Mouse (Mus musculus): Measurements from ENCODE around the gene Actrt3. TPM values are rescaled to one million over a fixed set of nuclear protein-coding genes. Genes with fewer than 3 reads are reported as not detected.

Gene Actrt3
- total RNA-seq (2018; cell fraction: chromatin; rRNA removed), result not detected
- total RNA-seq (2018; cell fraction: cytosol; rRNA removed), result not detected
- total RNA-seq (2018; cell fraction: nucleus; rRNA removed), result not detected
- polyA plus RNA-seq (2018), result not detected in 3 replicates

- no peak within 1 kb of the TSS for H3K27ac ChIP-seq
- 0 out of 2 replicates have a peak, but pooled peaks cover 6% of the 10 kb centered on the region for H3K36me3 ChIP-seq (ENCODE audit: inconsistent target)
- WGBS (ENCODE audit: missing documents), result 7% methylated on average over 31 of the region's 32 CpGs
- peaks cover 23% of the 10 kb centered on the region for H3K79me2 ChIP-seq (ENCODE audit: inconsistent target)
- H3K4me3 ChIP-seq (ENCODE audit: inconsistent target), result peak within 1 kb of the TSS; percentile 70
These were observed at the start of gene Actrt3 for GRCm38 (mm10) chr3:30599711-30600545. TSS of gene Actrt3 (minus strand) at chr3:30599939.

GRCm38 (mm10) chr3:30648466-30648865 is 48.7 kb upstream of the Actrt3 start:
- WGBS (ENCODE audit: missing documents), result 88% methylated on average over 2 of the region's 2 CpGs
- Histone ChIP-seq H3K4me3 (ENCODE audit: inconsistent target) (no peak overlapping the region), H3K79me2 (ENCODE audit: inconsistent target) (no peaks in the 10 kb centered on the region), H3K36me3 (ENCODE audit: inconsistent target) (no peaks in the 10 kb centered on the region), H3K27ac (no peak overlapping the region)

- no peak within 1 kb of the TSS for H3K4me3 ChIP-seq (ENCODE audit: inconsistent target)
- H3K27ac ChIP-seq, result no peak within 1 kb of the TSS
- 6% methylated on average over 25 of the region's 25 CpGs for WGBS (ENCODE audit: missing documents)
- no peaks in the 10 kb centered on the region for H3K36me3 ChIP-seq (ENCODE audit: inconsistent target)
- no peaks in the 10 kb centered on the region for H3K79me2 ChIP-seq (ENCODE audit: inconsistent target)
These were observed 47.8 kb upstream of the Actrt3 start, which contains the start of gene Lrrc34 for GRCm38 (mm10) chr3:30647440-30648090. TSS of gene Lrrc34 (minus strand) at chr3:30647869.

- Histone ChIP-seq H3K79me2 (ENCODE audit: inconsistent target) (no peaks in the 10 kb centered on the region), H3K27ac (no peak overlapping the region), H3K36me3 (ENCODE audit: inconsistent target) (no peaks in the 10 kb centered on the region), H3K4me3 (ENCODE audit: inconsistent target) (no peak overlapping the region)
- 75% methylated on average over 8 of the region's 8 CpGs for WGBS (ENCODE audit: missing documents)
These were observed 47.0 kb upstream of the Actrt3 start for GRCm38 (mm10) chr3:30646761-30647160.

- 69% methylated on average over 2 of the region's 2 CpGs for WGBS (ENCODE audit: missing documents)
- Histone ChIP-seq H3K79me2 (ENCODE audit: inconsistent target) (no peaks in the 10 kb centered on the region), H3K4me3 (ENCODE audit: inconsistent target) (no peak within 1 kb of the TSS), H3K36me3 (ENCODE audit: inconsistent target) (no peaks in the 10 kb centered on the region), H3K27ac (no peak within 1 kb of the TSS)
These were observed 44.5 kb upstream of the Actrt3 start, which contains the start of gene Lrriq4 for GRCm38 (mm10) chr3:30644207-30644606. TSS of gene Lrriq4 (plus strand) at chr3:30644507.

- WGBS (ENCODE audit: missing documents), result 83% methylated on average over 4 of the region's 4 CpGs
- H3K27ac ChIP-seq, result no peak overlapping the region
- H3K4me3 ChIP-seq (ENCODE audit: inconsistent target), result no peak overlapping the region
- H3K79me2 ChIP-seq (ENCODE audit: inconsistent target), result no peaks in the 10 kb centered on the region
- H3K36me3 ChIP-seq (ENCODE audit: inconsistent target), result no peaks in the 10 kb centered on the region
These were observed 35.9 kb upstream of the Actrt3 start for GRCm38 (mm10) chr3:30635629-30636028.

GRCm38 (mm10) chr3:30633681-30634080 is 33.9 kb upstream of the Actrt3 start:
- Histone ChIP-seq H3K36me3 (ENCODE audit: inconsistent target) (no peaks in the 10 kb centered on the region), H3K79me2 (ENCODE audit: inconsistent target) (no peaks in the 10 kb centered on the region), H3K4me3 (ENCODE audit: inconsistent target) (no peak overlapping the region), H3K27ac (no peak overlapping the region)
- 54% methylated on average over 3 of the region's 3 CpGs for WGBS (ENCODE audit: missing documents)

GRCm38 (mm10) chr3:30620132-30620531 is 20.4 kb upstream of the Actrt3 start:
- Histone ChIP-seq H3K36me3 (ENCODE audit: inconsistent target) (peaks cover 30% of the 10 kb centered on the region; the same call in 1 of the 2 replicates), H3K4me3 (ENCODE audit: inconsistent target) (no peak overlapping the region), H3K27ac (no peak overlapping the region), H3K79me2 (ENCODE audit: inconsistent target) (no peaks in the 10 kb centered on the region)
- WGBS (ENCODE audit: missing documents), result 52% methylated on average over 8 of the region's 8 CpGs

GRCm38 (mm10) chr3:30610930-30611329 is 11.2 kb upstream of the Actrt3 start:
- Histone ChIP-seq H3K4me3 (ENCODE audit: inconsistent target) (no peak overlapping the region), H3K79me2 (ENCODE audit: inconsistent target) (peaks cover 40% of the 10 kb centered on the region), H3K27ac (no peak overlapping the region), H3K36me3 (ENCODE audit: inconsistent target) (peaks cover 78% of the 10 kb centered on the region)
- WGBS (ENCODE audit: missing documents), result 98% methylated on average over 4 of the region's 4 CpGs

- H3K27ac ChIP-seq, result no peak overlapping the region
- H3K79me2 ChIP-seq (ENCODE audit: inconsistent target), result peaks cover 60% of the 10 kb centered on the region
- 92% methylated on average over 3 of the region's 3 CpGs for WGBS (ENCODE audit: missing documents)
- peaks cover 74% of the 10 kb centered on the region for H3K36me3 ChIP-seq (ENCODE audit: inconsistent target)
- no peak overlapping the region for H3K4me3 ChIP-seq (ENCODE audit: inconsistent target)
These were observed 9.3 kb upstream of the Actrt3 start for GRCm38 (mm10) chr3:30608999-30609398.

- Histone ChIP-seq H3K36me3 (ENCODE audit: inconsistent target) (peaks cover 31% of the 10 kb centered on the region), H3K79me2 (ENCODE audit: inconsistent target) (peaks cover 55% of the 10 kb centered on the region), H3K27ac (no peak overlapping the region), H3K4me3 (ENCODE audit: inconsistent target) (peak overlapping the region; percentile 70)
- 65% methylated on average over 10 of the region's 10 CpGs for WGBS (ENCODE audit: missing documents)
These were observed 3.5 kb upstream of the Actrt3 start for GRCm38 (mm10) chr3:30603256-30603655.

- H3K79me2 ChIP-seq (ENCODE audit: inconsistent target), result peaks cover 50% of the 10 kb centered on the region
- WGBS (ENCODE audit: missing documents), result 0% methylated on average over 27 of the region's 27 CpGs
These were observed 3.0 kb upstream of the Actrt3 start for GRCm38 (mm10) chr3:30602740-30603098.

GRCm38 (mm10) chr3:30602065-30602739 is 2.5 kb upstream of the Actrt3 start, which contains the start of gene Mynn:
TSS of gene Mynn (plus strand) at chr3:30602065.
- H3K4me3 ChIP-seq (ENCODE audit: inconsistent target), result peak within 1 kb of the TSS; percentile 70
- H3K36me3 ChIP-seq (ENCODE audit: inconsistent target), result peaks cover 21% of the 10 kb centered on the region
- peak within 1 kb of the TSS; percentile 80 for H3K27ac ChIP-seq
- H3K79me2 ChIP-seq (ENCODE audit: inconsistent target), result peaks cover 44% of the 10 kb centered on the region
- WGBS (ENCODE audit: missing documents), result 1% methylated on average over 40 of the region's 40 CpGs

More at GRCm38 (mm10) chr3:30602740-30603098, 3.0 kb upstream of the Actrt3 start:
- Histone ChIP-seq H3K4me3 (ENCODE audit: inconsistent target) (peak overlapping the region; percentile 70), H3K36me3 (ENCODE audit: inconsistent target) (peaks cover 26% of the 10 kb centered on the region), H3K27ac (peak overlapping the region; percentile 80)

GRCm38 (mm10) chr3:30601610-30602064 is 1.9 kb upstream of the Actrt3 start:
- Histone ChIP-seq H3K36me3 (ENCODE audit: inconsistent target) (peaks cover 16% of the 10 kb centered on the region; the same call in 1 of the 2 replicates), H3K4me3 (ENCODE audit: inconsistent target) (peak overlapping the region; percentile 70), H3K27ac (peak overlapping the region; percentile 80), H3K79me2 (ENCODE audit: inconsistent target) (peaks cover 40% of the 10 kb centered on the region)
- WGBS (ENCODE audit: missing documents), result 0% methylated on average over 13 of the region's 13 CpGs
